Mouse (Mus musculus): ENCODE data around the gene Atn1. TPM values are rescaled to one million over a fixed set of nuclear protein-coding genes. Genes with fewer than 3 reads are reported as not detected.

Gene Atn1
- total and polyA plus RNA-seq, 3 experiments = 1.6 to 43.2 TPM; not detected in 1

- Histone ChIP-seq H3K79me2 (ENCODE audit: control insufficient read depth, insufficient read depth, low read length, poor library complexity) (peaks cover 27% of the 10 kb centered on the region), H3K9ac (ENCODE audit: control insufficient read depth, low read depth, low read length, poor library complexity, severe bottlenecking) (no peak overlapping the region), H3K4me1 (ENCODE audit: control insufficient read depth in 1 of 2, insufficient read depth in 2 of 2, low read length in 2 of 2) (peaks cover 3 to 26% of the 10 kb centered on the region in 2 experiments; a peak in 3 of 4 replicates), H3K4me3 (ENCODE audit: control insufficient read depth in 1 of 2, insufficient read depth in 1 of 2, low read depth in 2 of 2, low read length in 2 of 2) (no peak overlapping the region), H3K9me3 (replicated peaks; ENCODE audit: insufficient read depth, low read length) (no peaks in the 10 kb centered on the region), H3K27me3 (ENCODE audit: control insufficient read depth in 1 of 2, insufficient read depth in 2 of 2, low read length in 2 of 2) (no peaks in the 10 kb centered on the region), H3K36me3 (ENCODE audit: control insufficient read depth in 1 of 2, insufficient read depth in 2 of 2, low read length in 2 of 2) (peaks cover 9 to 23% of the 10 kb centered on the region in 2 experiments), H3K27ac (ENCODE audit: control insufficient read depth, low read depth, low read length) (no peak overlapping the region)
- TF ChIP-seq RCOR1 (IDR thresholded peaks at IDR 0.05; ENCODE audit: low read depth, low read length) (no peak), SMC3 (IDR thresholded peaks at IDR 0.05; ENCODE audit: low read depth, low read length) (peak; percentile 40), CTCF (IDR thresholded peaks at IDR 0.05 in 2 of 3, conservative IDR thresholded peaks at IDR 0.05 in 1 of 3; ENCODE audit: control insufficient read depth in 1 of 3, insufficient read depth in 1 of 3, low read depth in 2 of 3, low read length in 3 of 3, poor library complexity in 1 of 3, severe bottlenecking in 1 of 3) (peak in 2 of 3 experiments; percentile 44 to 71; a peak in 5 of 6 replicates), MEF2A (IDR thresholded peaks at IDR 0.05; ENCODE audit: extremely low read depth, insufficient replicate concordance, low read depth, low read length, poor library complexity, severe bottlenecking) (no peak), MYB (IDR thresholded peaks at IDR 0.05; ENCODE audit: low read depth, low read length) (no peak), GABPA (IDR thresholded peaks at IDR 0.05; ENCODE audit: low read depth, low read length) (no peak), ETS1 (IDR thresholded peaks at IDR 0.05; ENCODE audit: low read depth, low read length) (no peak), ZKSCAN1 (IDR thresholded peaks at IDR 0.05; ENCODE audit: low read depth, low read length) (no peak), ELF1 (IDR thresholded peaks at IDR 0.05; ENCODE audit: low read depth, low read length) (no peak), NELFE (IDR thresholded peaks at IDR 0.05; ENCODE audit: low read depth, low read length) (no peak), ZC3H11A (IDR thresholded peaks at IDR 0.05; ENCODE audit: low read depth, low read length) (peak; percentile 35; the same call in 1 of the 2 replicates), CHD2 (IDR thresholded peaks at IDR 0.05; ENCODE audit: low read length) (no peak), BHLHE40 (IDR thresholded peaks at IDR 0.05; ENCODE audit: borderline replicate concordance, low read depth, low read length) (no peak), MAFK (IDR thresholded peaks at IDR 0.05; ENCODE audit: borderline replicate concordance, low read depth, low read length) (no peak), GATA1 (IDR thresholded peaks at IDR 0.05; ENCODE audit: low read depth, low read length) (no peak), POLR2A (IDR thresholded peaks at IDR 0.05; ENCODE audit: control insufficient read depth in 1 of 2, insufficient read depth in 1 of 2, low read depth in 1 of 2, low read length in 2 of 2, poor library complexity in 1 of 2) (0 out of 4 replicates have a peak, but pooled peaks of 1 of the 2 experiments have one; percentile 44), SIN3A (IDR thresholded peaks at IDR 0.05; ENCODE audit: low read length) (no peak), EP300 (IDR thresholded peaks at IDR 0.05; ENCODE audit: low read depth in 1 of 2, low read length in 2 of 2) (no peak), MAZ (IDR thresholded peaks at IDR 0.05; ENCODE audit: low read depth, low read length) (no peak), UBTF (IDR thresholded peaks at IDR 0.05; ENCODE audit: borderline replicate concordance, insufficient read depth, low read depth, low read length) (no peak), RAD21 (IDR thresholded peaks at IDR 0.05; ENCODE audit: low read depth, low read length) (peak; percentile 33)
- no peak for DNase-seq (ENCODE audit: low read depth, low spot score)
Observed at GRCm38 (mm10) chr6:124716864-124717490, 39.3 kb downstream of the Atn1 start.
